Mouse (Mus musculus): ENCODE measurements at regions not wholly inside any gene's neighbourhood (a gene's known extent, or its start where the extent isn't known, plus 50 kb on each side); places are given as distances from the start of the nearest gene placed in this dataset.
"Not testable (repeated sequence)": the region's sequence is repeated elsewhere in the genome, so short reads cannot be mapped to it uniquely, and the experiment has no call there.

GRCm38 (mm10) chr5:129256136-129256535 lies 159.6 kb downstream of the Adgrd1 start:
- DNase-seq (ENCODE audit: low spot score): no peak

- no peak for DNase-seq (ENCODE audit: low spot score)
Measured at GRCm38 (mm10) chr5:129257206-129257605, 160.7 kb downstream of the Adgrd1 start.

GRCm38 (mm10) chr5:129260689-129261088 lies 164.1 kb downstream of the Adgrd1 start:
- no peak for DNase-seq (ENCODE audit: low spot score)

- no peak for DNase-seq (ENCODE audit: low spot score)
Measured at GRCm38 (mm10) chr5:129263118-129263517, 166.6 kb downstream of the Adgrd1 start.

- DNase-seq (ENCODE audit: low spot score): no peak
Measured at GRCm38 (mm10) chr5:129264363-129264762, 167.8 kb downstream of the Adgrd1 start.

GRCm38 (mm10) chr5:129268456-129268855 lies 171.9 kb downstream of the Adgrd1 start:
- no peak for DNase-seq (ENCODE audit: low spot score)

- DNase-seq (ENCODE audit: low spot score): no peak
Measured at GRCm38 (mm10) chr5:129270051-129270472, 173.5 kb downstream of the Adgrd1 start.

- no peak for DNase-seq (ENCODE audit: low spot score)
Measured at GRCm38 (mm10) chr5:129281406-129281805, 184.9 kb downstream of the Adgrd1 start.

GRCm38 (mm10) chr5:129282133-129282532 lies 185.6 kb downstream of the Adgrd1 start:
- DNase-seq (ENCODE audit: low spot score): no peak

- DNase-seq (ENCODE audit: low spot score): no peak
Measured at GRCm38 (mm10) chr5:129282826-129283225, 186.3 kb downstream of the Adgrd1 start.

- peak; percentile 55 for DNase-seq (ENCODE audit: low spot score)
Measured at GRCm38 (mm10) chr5:129287481-129287880, 190.9 kb downstream of the Adgrd1 start.

GRCm38 (mm10) chr5:129292821-129293220 lies 196.3 kb downstream of the Adgrd1 start:
- DNase-seq (ENCODE audit: low spot score): not testable (repeated sequence)

GRCm38 (mm10) chr5:129294861-129295542 lies 198.5 kb downstream of the Adgrd1 start:
- not testable (repeated sequence) for DNase-seq (ENCODE audit: low spot score)

GRCm38 (mm10) chr5:129297657-129298349 lies 201.3 kb downstream of the Adgrd1 start:
- no peak for DNase-seq (ENCODE audit: low spot score)

GRCm38 (mm10) chr5:129298646-129299455 lies 202.2 kb upstream of the Sfswap start:
- no peak for DNase-seq (ENCODE audit: low spot score)

- DNase-seq (ENCODE audit: low spot score): no peak
Measured at GRCm38 (mm10) chr5:129299456-129299765, 201.6 kb upstream of the Sfswap start.

GRCm38 (mm10) chr5:129300423-129300822 lies 200.6 kb upstream of the Sfswap start:
- no peak for DNase-seq (ENCODE audit: low spot score)

- DNase-seq (ENCODE audit: low spot score): no peak
Measured at GRCm38 (mm10) chr5:129315626-129316025, 185.4 kb upstream of the Sfswap start.

GRCm38 (mm10) chr5:129331094-129331523 lies 169.9 kb upstream of the Sfswap start:
- DNase-seq (ENCODE audit: low spot score): no peak

- DNase-seq (ENCODE audit: low spot score): no peak
Measured at GRCm38 (mm10) chr5:129332014-129332413, 169.0 kb upstream of the Sfswap start.

GRCm38 (mm10) chr5:129338511-129338910 lies 162.5 kb upstream of the Sfswap start:
- no peak for DNase-seq (ENCODE audit: low spot score)

- DNase-seq (ENCODE audit: low spot score): no peak
Measured at GRCm38 (mm10) chr5:129344038-129344437, 157.0 kb upstream of the Sfswap start.

- no peak for DNase-seq (ENCODE audit: low spot score)
Measured at GRCm38 (mm10) chr5:129350024-129350423, 151.0 kb upstream of the Sfswap start.

Data from testis, postnatal 10 days (tissue).